Mouse (Mus musculus) stomach, embryonic 16.5 days (tissue): ENCODE results near the gene Gpr63. TPM values are rescaled to one million over a fixed set of nuclear protein-coding genes. Genes with fewer than 3 reads are reported as not detected.

Experiments used
- ATAC-seq: fragments of 200-750 bp; cut with Nextera tagmentation; 2 replicates; pipeline ENCODE4 v1.8.0; 2017; ENCODE audit warnings: moderate number of reproducible peaks, moderate TSS enrichment; ENCODE audit not compliant: insufficient read depth, low FRiP score
- H3K27ac ChIP-seq: fragments of 300-500 bp; sonication (generic); 2 replicates; pipeline ENCODE4 v1.5.1; 2014; ENCODE audit warnings: low read length
- H3K27me3 ChIP-seq: fragments of 300-500 bp; sonication (generic); 2 replicates; pipeline ENCODE4 v1.6.1; 2014; ENCODE audit warnings: low read length, control low read depth, mixed read lengths; ENCODE audit not compliant: control insufficient read depth, insufficient read depth
- H3K36me3 ChIP-seq: fragments of 300-500 bp; sonication (generic); 2 replicates; pipeline ENCODE4 v1.6.1; 2014; ENCODE audit warnings: low read length; ENCODE audit not compliant: control insufficient read depth, insufficient read depth
- H3K4me1 ChIP-seq: fragments of 300-500 bp; sonication (generic); 2 replicates; pipeline ENCODE4 v1.6.1; 2014; ENCODE audit warnings: low read length, control low read depth, mixed read lengths; ENCODE audit not compliant: control insufficient read depth, insufficient read depth
- H3K4me2 ChIP-seq: fragments of 300-500 bp; sonication (generic); 2 replicates; pipeline ENCODE4 v1.6.1; 2014; ENCODE audit warnings: low read depth, low read length, mixed read lengths
- H3K4me3 ChIP-seq: fragments of 300-500 bp; sonication (generic); replicated peaks from 2 replicates; pipeline ENCODE4 v1.5.1; 2014; ENCODE audit warnings: mild to moderate bottlenecking, low read length
- H3K9ac ChIP-seq: fragments of 300-500 bp; sonication (generic); 2 replicates; pipeline ENCODE4 v1.6.1; 2014; ENCODE audit warnings: low read length
- H3K9me3 ChIP-seq: fragments of 300-500 bp; sonication (generic); replicated peaks from 2 replicates; pipeline ENCODE4 v1.6.1; 2016; ENCODE audit warnings: low read length, control low read depth; ENCODE audit not compliant: control insufficient read depth
- WGBS: fragments of 180-500 bp; shearing (Covaris S2); extraction: QIAGEN DNeasy Blood & Tissue Kit; methylation state at CpG from one replicate; pipeline ENCODE4 v1.1.7; 2014; 5-methylcytosine and 5-hydroxymethylcytosine counted together
- polyA plus RNA-seq: library from polyadenylated mRNA; unstranded; fragments of >200 nt; fragmentation: Nextera tagmentation; extraction: Ambion mirVana; gene quantifications from 2 replicates; pipeline ENCODE4 v1.2.1, GENCODE M21; 2015

Gpr63 gene
- polyA plus RNA-seq: 0.75 and 0.91 TPM in 2 replicates

GRCm38 (mm10) chr4:24966299-24966991 lies at the start of gene Gpr63:
Gpr63 (plus strand) TSS chr4:24966407.
- Histone ChIP-seq H3K9me3 (no peaks in the 10 kb centered on the region), H3K27me3 (no peaks in the 10 kb centered on the region), H3K4me1 (no peaks in the 10 kb centered on the region), H3K9ac (peak within 1 kb of the TSS; percentile 92), H3K36me3 (no peaks in the 10 kb centered on the region), H3K27ac (peak within 1 kb of the TSS; percentile 90), H3K4me2 (peak within 1 kb of the TSS; percentile 71), H3K4me3 (peak within 1 kb of the TSS; percentile 75)
- ATAC-seq: peak; percentile 95
- WGBS: under 1% methylated on average over 68 of the region's 78 CpGs

DNA sequence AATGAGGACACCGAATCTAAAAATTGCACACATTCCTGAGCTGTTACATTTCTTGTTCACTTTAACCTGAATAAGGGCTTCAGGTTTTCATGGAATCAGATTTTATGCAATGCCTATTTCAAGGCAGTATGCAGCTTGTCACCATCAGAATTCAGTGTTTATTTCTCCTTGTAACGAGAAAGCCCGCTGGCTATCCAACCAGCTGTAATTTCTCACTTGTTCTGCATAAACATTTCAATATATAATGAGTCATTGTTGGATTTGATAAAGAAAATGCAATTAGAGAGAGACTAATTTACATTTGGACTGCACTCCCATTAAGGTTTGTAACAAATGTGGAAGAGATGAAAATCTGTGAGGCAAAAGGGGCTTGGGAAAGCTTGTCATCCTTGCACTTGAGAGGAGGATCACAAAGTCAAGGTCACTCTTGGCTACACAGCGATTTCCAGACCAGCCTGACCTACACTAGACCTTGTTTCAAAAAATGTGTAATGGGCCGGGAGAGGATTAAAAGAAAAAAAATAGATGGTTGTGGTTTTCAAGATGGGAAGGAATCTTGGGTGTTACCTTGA lies 46.1 kb upstream of the Gpr63 start:
- Histone ChIP-seq H3K4me1 (no peaks in the 10 kb centered on the region), H3K9me3 (no peaks in the 10 kb centered on the region), H3K9ac (no peak overlapping the region), H3K27ac (peak overlapping the region; percentile 11; the same call in 1 of the 2 replicates), H3K4me3 (no peak overlapping the region), H3K36me3 (no peaks in the 10 kb centered on the region), H3K4me2 (no peak overlapping the region), H3K27me3 (no peaks in the 10 kb centered on the region)
- ATAC-seq: peak; percentile 44; the same call in 1 of the 2 replicates
- 43% methylated on average over 5 of the region's 5 CpGs for WGBS

DNA sequence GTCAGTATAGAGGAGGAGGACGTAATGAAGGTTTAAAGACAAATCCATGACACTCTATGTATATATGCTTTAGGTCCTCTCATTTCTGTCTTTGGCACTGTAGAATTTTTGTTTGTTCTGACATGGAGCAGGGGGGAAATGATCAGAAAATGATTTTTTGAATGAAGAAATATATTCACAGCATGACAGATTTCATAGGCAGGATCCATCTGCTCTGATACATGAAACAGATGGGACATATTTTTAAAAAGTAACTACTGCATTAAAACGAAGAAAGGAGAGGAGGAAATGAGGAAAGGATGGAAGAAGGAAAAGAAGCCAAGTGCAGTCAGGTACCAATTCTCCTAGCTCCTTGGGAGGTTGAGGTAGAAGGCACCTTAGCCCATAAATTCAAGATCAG lies 41.5 kb upstream of the Gpr63 start:
- Histone ChIP-seq H3K36me3 (no peaks in the 10 kb centered on the region), H3K9ac (no peak overlapping the region), H3K27me3 (no peaks in the 10 kb centered on the region), H3K9me3 (no peaks in the 10 kb centered on the region), H3K4me1 (no peaks in the 10 kb centered on the region), H3K4me2 (no peak overlapping the region), H3K4me3 (no peak overlapping the region), H3K27ac (no peak overlapping the region)
- no peak for ATAC-seq
- 64% methylated on average over 2 of the region's 2 CpGs for WGBS

DNA sequence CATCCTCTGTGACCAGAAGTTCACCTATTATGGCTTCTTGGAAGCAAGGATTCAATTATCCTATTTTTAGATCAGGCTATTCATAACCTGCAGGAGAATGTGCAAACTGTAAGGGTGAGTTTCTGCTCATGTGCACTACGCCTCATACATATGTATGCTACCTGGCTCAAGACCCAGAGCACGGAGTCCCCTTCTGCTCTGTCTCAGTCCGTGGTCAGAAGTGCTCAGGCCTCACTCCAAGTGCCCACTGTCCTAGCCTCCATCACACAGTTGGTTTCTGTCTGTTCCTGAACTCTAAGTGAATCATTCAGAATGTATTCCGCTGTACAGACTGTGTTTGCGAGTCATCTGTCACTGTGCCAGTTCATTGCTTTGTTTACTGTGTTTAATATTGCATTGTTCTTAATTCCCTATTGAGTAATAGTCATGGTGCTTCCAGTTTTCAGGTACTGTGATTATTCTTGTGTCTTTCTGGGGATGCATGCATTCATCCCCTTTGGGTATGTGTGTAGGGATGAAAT lies 37.9 kb upstream of the Gpr63 start:
- H3K4me1 ChIP-seq: no peaks in the 10 kb centered on the region
- no peak overlapping the region for H3K9ac ChIP-seq
- no peaks in the 10 kb centered on the region for H3K36me3 ChIP-seq
- WGBS: 75% methylated on average over 5 of the region's 5 CpGs
- no peak overlapping the region for H3K4me2 ChIP-seq
- no peaks in the 10 kb centered on the region for H3K27me3 ChIP-seq
- H3K4me3 ChIP-seq: no peak overlapping the region
- ATAC-seq: no peak
- no peak overlapping the region for H3K27ac ChIP-seq
- H3K9me3 ChIP-seq: no peaks in the 10 kb centered on the region

- Histone ChIP-seq H3K4me1 (no peaks in the 10 kb centered on the region), H3K9me3 (no peaks in the 10 kb centered on the region), H3K9ac (no peak overlapping the region), H3K4me2 (no peak overlapping the region), H3K27ac (no peak overlapping the region), H3K27me3 (no peaks in the 10 kb centered on the region), H3K36me3 (no peaks in the 10 kb centered on the region), H3K4me3 (no peak overlapping the region)
- 80% methylated on average over 5 of the region's 5 CpGs for WGBS
- no peak for ATAC-seq
These were observed 37.3 kb upstream of the Gpr63 start for GRCm38 (mm10) chr4:24928926-24929325.

DNA sequence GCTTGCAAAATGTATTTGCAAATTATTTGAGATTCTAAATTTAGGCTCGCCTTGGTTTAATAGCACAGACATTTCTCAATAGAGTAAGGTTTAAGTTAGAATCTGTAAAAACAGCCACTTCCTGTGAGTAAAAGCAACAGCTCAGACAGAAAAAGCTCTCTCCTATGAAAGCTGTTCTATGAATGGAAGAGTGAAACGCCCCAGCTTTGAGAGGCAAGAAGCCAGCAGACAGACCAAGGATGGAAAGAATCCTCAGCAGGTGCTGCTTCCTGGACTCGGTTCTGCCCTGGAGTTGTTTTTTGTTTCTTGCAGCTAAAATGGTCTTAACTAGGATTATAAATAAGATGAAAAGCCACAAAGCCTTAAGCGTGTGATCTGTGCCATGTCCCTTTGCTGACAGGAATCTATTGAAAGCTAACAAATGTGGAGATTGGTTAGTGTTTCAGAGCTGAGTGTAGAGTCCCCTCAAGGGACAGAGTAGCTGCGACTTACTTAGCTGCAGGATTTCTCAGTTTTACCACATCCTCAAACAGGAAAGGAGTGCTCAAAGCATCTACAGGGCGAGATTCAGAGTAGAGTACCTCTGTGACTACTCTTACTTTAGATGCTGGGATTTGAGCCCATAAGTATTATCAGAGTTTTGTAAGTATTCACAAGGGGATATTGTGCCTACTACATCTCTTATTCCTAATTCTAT lies 23.3 kb upstream of the Gpr63 start:
- ATAC-seq: no peak
- no peaks in the 10 kb centered on the region for H3K9me3 ChIP-seq
- H3K36me3 ChIP-seq: no peaks in the 10 kb centered on the region
- no peak overlapping the region for H3K4me3 ChIP-seq
- no peak overlapping the region for H3K9ac ChIP-seq
- H3K4me1 ChIP-seq: no peaks in the 10 kb centered on the region
- H3K4me2 ChIP-seq: no peak overlapping the region
- no peaks in the 10 kb centered on the region for H3K27me3 ChIP-seq
- 49% methylated on average over 6 of the region's 6 CpGs for WGBS
- H3K27ac ChIP-seq: no peak overlapping the region

GRCm38 (mm10) chr4:24965918-24966298 lies 299 bp upstream of the Gpr63 start:
- H3K4me1 ChIP-seq: no peaks in the 10 kb centered on the region
- no peak; the same call in 1 of the 2 replicates for ATAC-seq
- no peaks in the 10 kb centered on the region for H3K36me3 ChIP-seq
- peak overlapping the region; percentile 92 for H3K9ac ChIP-seq
- peak overlapping the region; percentile 75 for H3K4me3 ChIP-seq
- peak overlapping the region; percentile 71 for H3K4me2 ChIP-seq
- no peaks in the 10 kb centered on the region for H3K27me3 ChIP-seq
- no peak overlapping the region for H3K27ac ChIP-seq
- H3K9me3 ChIP-seq: no peaks in the 10 kb centered on the region
- WGBS: 5% methylated on average over 8 of the region's 8 CpGs

DNA sequence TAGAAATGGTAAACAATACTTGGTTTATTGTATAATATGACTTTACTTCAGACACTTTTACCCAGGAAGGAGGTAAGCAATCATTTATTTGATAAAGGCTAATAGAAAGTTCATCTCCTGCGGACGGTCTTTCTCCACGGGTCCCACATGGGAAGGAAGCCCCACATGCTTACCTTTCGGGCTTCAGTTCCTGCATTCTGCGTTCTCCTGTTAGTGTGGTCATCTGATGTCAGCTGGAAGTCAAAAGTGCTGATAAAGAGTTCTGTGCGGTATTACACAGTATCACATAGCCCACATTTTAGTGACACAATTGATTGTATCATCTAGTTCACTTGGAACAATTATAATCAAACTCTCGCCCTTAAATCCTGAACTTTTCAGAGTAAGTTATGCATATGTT lies 1.0 kb downstream of the Gpr63 start:
- Histone ChIP-seq H3K4me1 (no peaks in the 10 kb centered on the region), H3K4me2 (peak overlapping the region; percentile 71), H3K27me3 (no peaks in the 10 kb centered on the region), H3K9me3 (no peaks in the 10 kb centered on the region), H3K9ac (peak overlapping the region; percentile 61; the same call in 1 of the 2 replicates), H3K36me3 (no peaks in the 10 kb centered on the region), H3K27ac (no peak overlapping the region), H3K4me3 (peak overlapping the region; percentile 75)
- ATAC-seq: no peak
- 15% methylated on average over 7 of the region's 7 CpGs for WGBS

DNA sequence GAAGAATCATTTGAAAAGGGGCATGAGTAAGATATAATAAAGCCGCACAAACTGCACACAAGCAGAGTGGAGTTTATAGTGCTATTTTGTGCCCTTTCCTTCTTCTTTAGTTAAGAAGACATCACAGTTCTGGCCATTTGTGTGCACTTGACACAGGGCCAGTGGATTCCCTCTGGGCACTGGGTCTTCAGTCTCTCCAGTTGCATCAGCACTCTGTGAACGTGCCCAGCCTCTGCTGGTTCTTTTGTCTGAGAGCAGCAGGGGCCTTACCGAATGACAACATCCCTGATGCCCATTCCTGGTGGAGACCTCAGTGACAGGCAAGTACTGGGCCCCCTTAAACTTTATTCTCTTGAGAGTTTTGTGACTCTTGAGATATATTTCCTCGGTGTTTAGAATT lies 12.4 kb downstream of the Gpr63 start:
- H3K9me3 ChIP-seq: no peaks in the 10 kb centered on the region
- no peaks in the 10 kb centered on the region for H3K27me3 ChIP-seq
- H3K27ac ChIP-seq: no peak overlapping the region
- no peak overlapping the region for H3K9ac ChIP-seq
- no peak overlapping the region for H3K4me2 ChIP-seq
- ATAC-seq: no peak
- H3K4me3 ChIP-seq: no peak overlapping the region
- 70% methylated on average over 4 of the region's 4 CpGs for WGBS
- no peaks in the 10 kb centered on the region for H3K36me3 ChIP-seq
- no peaks in the 10 kb centered on the region for H3K4me1 ChIP-seq
